Mouse (Mus musculus) hematopoietic stem cell, adult 5-6 weeks (primary cell): ENCODE measurements around the gene Dusp7. TPM values are rescaled to one million over a fixed set of nuclear protein-coding genes. Genes with fewer than 3 reads are reported as not detected.
A peak's percentile ranks its signal among the peaks of the same experiment; 100 is the strongest.

Experiments used
- ATAC-seq, 2 experiments: fragments of 125-278 bp in 1 of 2; replicated peaks in 1 of 2; 2 replicates each; pipeline ENCODE4 v1.8.0; 2016 to 2017; ENCODE audit warnings: inconsistent platforms in 2 of 2, mild to moderate bottlenecking in 2 of 2, moderate number of reproducible peaks in 2 of 2, low read depth in 1 of 2, moderate TSS enrichment in 1 of 2; ENCODE audit not compliant: low FRiP score in 2 of 2, poor library complexity in 2 of 2, severe bottlenecking in 2 of 2, insufficient read depth in 1 of 2, low TSS enrichment in 1 of 2
- total RNA-seq: library from RNA; stranded (forward); fragments of 172-1452, 232-1000 nt; gene quantifications from 2 replicates; pipeline ENCODE4 v1.2.3, GENCODE M21; 2017

Gene Dusp7
- total RNA-seq, 1 experiment from 2014 or later, result 4.9 TPM

DNA sequence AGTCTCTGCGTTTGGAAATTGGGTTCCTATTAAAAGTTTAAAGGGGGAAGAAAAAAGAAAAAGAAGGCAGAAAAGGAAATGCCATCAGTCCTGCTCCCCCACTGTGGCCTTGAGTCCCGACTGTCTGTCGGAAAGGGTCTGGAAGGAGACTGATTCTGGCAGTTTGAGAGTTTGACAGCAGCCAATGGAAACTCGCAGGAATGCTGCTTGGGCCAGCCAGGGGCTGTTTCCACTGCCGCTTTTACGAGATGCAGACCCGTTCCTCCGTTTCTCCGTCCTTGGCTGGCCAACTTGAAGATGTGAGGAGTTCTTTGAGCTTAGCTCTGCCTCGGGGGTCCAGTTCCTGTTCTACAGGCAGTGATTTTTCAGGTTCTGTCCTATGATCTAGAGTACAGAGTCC lies 20.2 kb upstream of the Dusp7 start:
- no peak for ATAC-seq

- ATAC-seq, result peak; percentile 34 to 38; a peak in 1 of 4 replicates
Observed at GRCm38 (mm10) chr9:106349075-106349474, 19.4 kb upstream of the Dusp7 start.

GRCm38 (mm10) chr9:106351178-106351577 lies 17.3 kb upstream of the Dusp7 start:
- 0 out of 4 replicates have a peak, but pooled peaks of 1 of the 2 experiments have one; percentile 20 for ATAC-seq

DNA sequence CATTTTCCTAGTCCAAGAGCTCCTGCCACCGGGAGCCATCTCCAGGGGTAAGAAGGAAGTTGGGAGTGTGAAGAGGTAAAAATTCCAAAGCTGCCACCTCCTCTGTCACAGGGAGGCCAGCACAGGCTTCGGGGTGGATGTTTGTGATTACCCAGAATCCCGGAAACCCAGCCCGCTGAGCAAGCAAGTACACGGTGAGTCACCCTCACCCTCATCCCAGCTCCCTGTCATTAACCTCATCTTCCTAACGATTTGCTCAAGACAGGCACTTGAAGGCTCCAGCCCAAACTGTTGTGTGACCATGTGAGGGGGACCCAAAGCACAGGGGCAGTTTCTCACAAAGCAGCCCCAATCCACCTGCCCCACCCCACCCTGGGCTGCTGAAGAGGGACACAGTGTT lies 14.7 kb upstream of the Dusp7 start:
- no peak for ATAC-seq

DNA sequence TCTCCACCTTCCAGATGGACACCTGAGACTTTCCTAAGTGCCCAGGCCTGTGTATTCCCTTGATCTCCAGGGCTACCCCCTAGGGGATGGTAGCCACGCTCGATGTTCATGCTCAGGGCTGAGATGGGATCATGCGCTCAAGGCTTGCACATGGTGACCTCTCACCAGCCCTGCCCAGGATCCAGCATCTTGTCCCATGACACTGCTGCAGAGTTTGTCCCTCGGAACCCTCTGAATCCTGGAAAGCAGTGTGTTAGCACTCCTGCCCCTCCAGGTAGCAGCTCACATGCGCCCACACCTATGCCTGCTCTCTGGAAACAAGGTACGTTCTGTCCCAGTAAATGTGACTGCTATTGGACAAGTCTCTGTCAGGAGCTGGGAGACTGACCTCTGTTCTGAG lies 13.6 kb upstream of the Dusp7 start:
- no peak for ATAC-seq

DNA sequence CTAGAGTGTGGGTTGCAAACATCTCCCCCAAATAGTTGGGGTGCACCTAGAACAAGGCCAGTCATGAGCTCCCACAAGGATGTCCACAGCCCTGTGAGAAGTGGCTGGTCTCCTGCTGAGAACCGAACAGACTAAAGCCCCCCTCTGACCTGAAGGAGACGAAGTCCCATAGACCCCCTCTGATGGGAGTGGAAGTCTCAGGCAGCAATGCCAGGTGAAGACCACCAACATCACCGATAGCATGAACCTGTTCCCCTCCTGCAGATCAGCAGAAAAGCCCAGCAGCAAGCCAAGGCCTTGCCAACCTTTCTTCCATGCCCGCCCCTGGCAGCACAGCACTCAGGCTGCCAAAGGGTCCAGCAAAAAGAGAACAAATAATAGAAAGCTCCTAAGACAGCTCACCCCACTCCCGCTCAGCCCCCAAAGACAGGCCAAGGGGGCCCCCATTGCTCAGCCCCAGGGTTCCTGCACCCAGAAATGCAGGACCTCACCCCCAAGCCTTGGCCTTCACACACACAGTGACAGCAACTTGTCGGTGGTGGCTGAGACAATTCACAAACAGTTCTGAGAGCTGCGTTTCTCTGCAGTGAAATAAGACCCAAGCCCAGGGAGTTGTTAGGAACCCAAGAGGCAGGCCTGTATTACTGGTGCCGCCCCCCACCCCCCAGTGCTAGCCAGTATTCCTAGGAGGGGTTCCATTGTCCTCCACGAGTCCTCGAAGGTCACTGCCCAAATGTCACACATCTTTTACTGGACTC lies 13.0 kb upstream of the Dusp7 start:
- ATAC-seq, result no peak

DNA sequence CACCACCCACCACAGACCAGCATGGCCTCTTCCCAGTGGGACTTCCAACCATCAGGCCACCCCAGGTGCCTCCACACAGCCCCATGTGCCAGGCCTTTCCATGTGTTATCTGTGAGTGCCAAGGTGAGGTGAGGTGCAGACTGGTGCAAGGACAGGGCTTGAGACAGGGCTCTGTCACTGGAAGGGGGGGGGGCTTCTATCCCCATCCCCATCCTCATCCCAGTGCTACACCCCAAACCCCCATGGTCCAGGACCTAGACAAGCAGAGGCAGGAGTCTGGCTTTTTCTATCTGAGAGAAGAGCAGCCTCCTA lies 12.5 kb upstream of the Dusp7 start:
- ATAC-seq, result no peak

DNA sequence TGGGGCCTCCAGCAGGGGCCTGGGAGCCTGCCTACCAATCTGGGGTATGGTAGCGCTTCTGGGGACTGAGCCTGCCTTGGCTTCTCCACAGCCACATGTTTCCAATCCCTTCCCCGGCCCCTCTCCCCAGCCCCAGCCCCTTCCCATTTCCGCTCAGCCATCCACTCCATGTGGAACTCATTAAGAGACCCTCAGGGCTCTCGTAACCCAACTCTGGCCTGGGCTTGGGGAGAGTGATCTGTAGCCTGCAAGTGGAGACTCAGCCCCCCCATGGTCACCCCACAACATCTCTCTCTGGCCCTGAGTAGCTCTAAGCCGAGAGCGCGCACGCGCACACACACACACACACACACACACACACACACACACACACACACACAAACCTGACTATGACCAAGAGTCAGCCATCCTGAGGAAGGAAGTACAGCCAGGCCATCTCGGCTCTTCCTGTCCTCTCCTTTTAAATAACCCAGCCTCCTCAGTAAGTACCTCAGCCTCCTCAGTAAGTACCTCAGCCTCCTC lies 12.0 kb upstream of the Dusp7 start:
- no peak for ATAC-seq

DNA sequence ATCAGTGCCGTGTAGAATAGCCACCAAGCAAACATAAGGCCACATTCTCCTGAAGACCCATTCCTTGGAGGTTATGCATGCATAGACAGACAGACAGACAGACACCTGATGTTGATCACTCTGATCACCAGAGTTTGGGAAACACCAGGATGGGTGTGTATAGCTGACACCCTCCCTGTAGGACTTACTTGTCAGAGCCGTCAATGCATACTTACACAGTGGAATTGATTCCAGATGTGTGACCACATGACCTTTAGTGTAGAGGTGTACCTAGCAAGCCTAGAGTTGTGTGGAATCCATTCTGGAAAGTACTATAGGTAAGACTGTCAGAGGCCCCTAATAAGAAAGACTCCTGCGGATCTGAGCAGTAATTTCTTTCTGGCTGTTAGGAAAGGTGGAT lies 11.3 kb upstream of the Dusp7 start:
- ATAC-seq, result no peak

DNA sequence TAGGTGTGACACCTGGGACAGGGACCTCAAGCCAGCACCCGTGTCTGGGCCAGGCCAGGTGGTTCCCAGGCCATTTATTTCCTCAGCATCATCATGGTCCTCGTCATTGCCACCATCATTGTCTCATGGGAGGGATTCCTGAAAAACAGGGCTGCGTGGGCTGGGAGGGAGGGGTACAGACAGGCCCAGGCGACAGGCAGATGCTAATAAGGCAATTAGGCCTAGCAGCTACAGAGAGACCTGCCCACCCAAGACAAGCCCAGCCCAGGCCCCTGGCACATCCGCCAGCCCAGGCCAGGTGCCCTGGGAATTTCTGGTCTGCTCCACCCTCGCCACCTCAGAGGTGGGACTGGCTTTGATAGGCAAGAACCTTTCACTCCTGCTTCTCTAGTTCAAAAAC lies 9.1 kb upstream of the Dusp7 start:
- ATAC-seq, result no peak

- ATAC-seq, result no peak
Observed at GRCm38 (mm10) chr9:106361140-106361539, 7.3 kb upstream of the Dusp7 start.

DNA sequence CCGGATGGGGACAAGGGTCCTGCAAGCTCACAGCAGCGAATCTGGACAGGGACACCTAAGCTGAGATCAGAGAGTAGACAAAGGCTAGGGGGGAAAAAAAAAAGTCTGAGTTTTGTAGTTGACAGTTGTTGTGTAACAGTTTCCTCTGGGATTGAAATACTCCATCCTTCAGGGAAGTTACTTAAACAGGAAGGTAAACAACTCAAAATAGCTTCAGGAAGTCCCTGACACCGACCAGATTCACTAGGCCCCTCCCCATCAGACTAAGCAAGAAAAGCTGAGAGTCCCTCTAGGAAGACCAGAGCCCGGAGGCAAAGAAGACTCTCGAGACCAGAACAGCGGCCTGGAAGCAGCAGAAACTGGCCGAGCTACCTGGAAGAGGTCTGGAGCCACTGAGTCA lies 3.1 kb upstream of the Dusp7 start:
- no peak for ATAC-seq

GRCm38 (mm10) chr9:106366188-106366587 lies 2.2 kb upstream of the Dusp7 start:
- no peak for ATAC-seq

DNA sequence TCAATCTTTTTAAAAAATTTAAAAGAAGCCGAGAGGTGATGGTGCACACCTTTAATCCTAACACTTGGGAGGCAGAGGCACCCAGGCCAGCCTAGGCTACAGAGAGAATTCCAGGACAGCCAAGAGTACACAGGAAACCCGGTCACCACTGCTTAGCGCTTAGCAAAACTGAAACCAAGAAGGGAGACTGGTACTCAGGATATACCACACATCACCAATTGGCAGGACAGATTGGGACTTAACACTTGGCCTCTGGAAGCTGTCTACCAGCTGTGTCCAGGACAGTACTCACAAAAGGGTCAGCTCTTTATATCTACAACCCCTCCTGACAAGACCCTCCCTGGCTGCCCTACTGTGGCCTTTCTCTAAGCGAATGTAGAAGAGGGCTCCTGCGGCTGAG lies 1.4 kb upstream of the Dusp7 start:
- ATAC-seq, result no peak

- ATAC-seq, result peak; percentile 92 to 93
Observed at GRCm38 (mm10) chr9:106367592-106368111, 780 bp upstream of the Dusp7 start.

- ATAC-seq, result no peak
Observed at GRCm38 (mm10) chr9:106368831-106369501, 534 bp downstream of the Dusp7 start.

- ATAC-seq, result no peak
Observed at GRCm38 (mm10) chr9:106369801-106370485, 1.5 kb downstream of the Dusp7 start.
